Mouse (Mus musculus) urinary bladder, postnatal 25 days (tissue): ENCODE measurements around the gene Sfn.

Experiments used
- DNase-seq: peaks from one replicate; pipeline ENCODE4 v3.0.0; 2022; ENCODE audit warnings: low spot score

Sfn gene

GRCm38 (mm10) chr4:133577983-133578382, 24.0 kb downstream of the Sfn start:
- no peak for DNase-seq

- no peak for DNase-seq
These were observed 27.1 kb downstream of the Sfn start for GRCm38 (mm10) chr4:133574843-133575202.

DNA sequence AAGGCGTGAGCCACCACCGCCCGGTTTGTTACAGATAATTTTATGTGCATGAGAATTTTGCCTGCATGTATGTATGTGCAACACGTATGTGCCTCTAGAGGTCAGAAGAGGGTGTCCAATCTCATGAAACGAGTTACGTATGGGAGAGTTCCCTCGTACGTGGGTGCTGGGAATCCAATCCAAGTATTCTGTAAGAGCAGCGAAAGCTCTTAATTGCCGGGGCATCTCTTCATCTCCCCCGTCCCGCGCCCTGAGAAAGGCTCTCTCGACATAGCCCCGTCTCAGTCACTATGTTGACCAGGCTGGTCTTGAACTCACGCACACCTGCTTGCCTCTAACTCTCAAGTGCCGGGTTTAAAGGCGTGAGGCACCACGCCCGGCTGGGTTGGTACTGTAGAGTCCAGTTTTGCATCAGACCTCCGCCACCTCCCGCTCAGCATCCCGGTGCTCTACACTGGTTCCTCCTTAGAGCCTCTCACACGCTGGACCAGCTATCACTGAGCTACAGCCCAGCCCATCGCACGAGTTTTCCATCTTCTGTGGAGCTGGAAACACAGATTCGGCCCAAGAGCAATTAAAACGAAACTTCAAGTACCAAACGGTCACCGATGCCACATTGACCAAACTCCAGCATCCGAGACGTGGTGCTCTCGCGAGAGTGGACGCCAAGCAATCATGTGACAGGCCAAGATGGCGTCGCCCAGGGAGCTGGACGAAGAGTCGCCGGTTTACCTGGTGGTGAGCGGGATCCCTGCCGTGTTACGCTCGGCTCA, 27.7 kb downstream of the Sfn start, which contains the start of gene Gpatch3:
Gene Gpatch3, plus strand, starts transcription at position 676 of the 773 bp plus-strand sequence.
- DNase-seq = peak; percentile 88

DNA sequence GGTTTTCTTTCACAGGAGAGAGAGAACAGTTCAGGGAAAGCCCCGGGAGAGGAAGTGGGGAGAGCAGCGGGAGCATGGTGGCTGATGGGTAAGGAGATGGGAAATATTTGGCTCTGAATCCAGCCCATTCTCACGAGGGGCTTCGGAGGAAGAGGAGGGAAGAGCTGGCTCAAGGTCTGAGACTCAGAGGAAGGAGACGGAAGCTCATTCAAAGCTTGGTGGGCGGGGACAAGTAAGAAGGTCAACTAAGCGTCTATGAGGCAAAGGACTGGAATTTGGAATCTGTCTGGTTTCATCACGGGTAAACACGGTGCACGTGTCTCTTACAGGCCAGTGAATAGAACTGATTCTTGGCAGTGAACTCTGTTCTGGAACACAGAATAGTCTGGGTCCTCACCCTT, 31.9 kb downstream of the Sfn start:
- DNase-seq = no peak

- no peak for DNase-seq
These were observed 32.5 kb downstream of the Sfn start for GRCm38 (mm10) chr4:133569291-133570065.

GRCm38 (mm10) chr4:133567251-133567650, 34.7 kb downstream of the Sfn start:
- DNase-seq = no peak

DNA sequence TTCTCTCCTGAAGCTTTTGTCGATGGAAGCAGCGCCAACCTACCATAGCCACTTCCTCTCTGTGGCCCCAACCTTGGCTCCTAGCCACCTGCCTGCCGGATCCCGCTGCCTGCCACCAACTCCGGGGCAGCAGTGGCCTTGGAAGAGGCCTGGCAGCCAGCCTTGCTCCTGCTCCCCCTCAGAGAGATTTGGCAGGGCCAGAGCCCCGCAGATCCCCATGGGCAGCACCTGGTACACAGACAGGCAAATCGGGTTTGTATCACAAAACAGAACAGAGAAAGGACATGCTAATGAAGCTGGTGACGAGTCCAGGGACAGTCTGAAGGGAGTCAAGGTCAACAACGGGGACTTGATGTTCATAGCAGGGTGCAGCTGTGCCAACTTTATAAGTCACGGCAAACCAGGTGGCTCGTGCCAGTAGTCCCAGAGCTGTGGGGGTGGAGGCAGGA, 38.8 kb downstream of the Sfn start:
- no peak for DNase-seq

DNA sequence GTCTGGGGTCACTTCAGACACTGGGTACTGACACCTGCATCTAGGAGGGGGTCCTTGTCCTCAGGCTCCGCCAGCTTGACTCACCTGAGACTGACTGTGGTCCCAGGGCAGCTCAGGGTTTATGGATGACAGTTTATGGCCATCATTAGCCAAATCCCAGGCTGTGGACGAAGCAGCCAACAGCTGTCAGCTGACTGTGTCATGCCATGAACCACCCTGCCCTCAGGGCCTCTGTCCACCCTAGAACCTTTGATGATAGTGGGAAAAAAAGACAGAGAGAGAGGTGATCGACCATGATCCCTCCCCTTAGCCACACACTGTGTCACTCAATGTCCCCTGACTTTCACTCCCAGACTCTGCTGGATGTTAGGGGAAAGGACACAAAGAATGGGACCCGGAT, 40.3 kb downstream of the Sfn start:
- no peak for DNase-seq

- DNase-seq = no peak
These were observed 42.1 kb downstream of the Sfn start for GRCm38 (mm10) chr4:133559846-133560245.

DNA sequence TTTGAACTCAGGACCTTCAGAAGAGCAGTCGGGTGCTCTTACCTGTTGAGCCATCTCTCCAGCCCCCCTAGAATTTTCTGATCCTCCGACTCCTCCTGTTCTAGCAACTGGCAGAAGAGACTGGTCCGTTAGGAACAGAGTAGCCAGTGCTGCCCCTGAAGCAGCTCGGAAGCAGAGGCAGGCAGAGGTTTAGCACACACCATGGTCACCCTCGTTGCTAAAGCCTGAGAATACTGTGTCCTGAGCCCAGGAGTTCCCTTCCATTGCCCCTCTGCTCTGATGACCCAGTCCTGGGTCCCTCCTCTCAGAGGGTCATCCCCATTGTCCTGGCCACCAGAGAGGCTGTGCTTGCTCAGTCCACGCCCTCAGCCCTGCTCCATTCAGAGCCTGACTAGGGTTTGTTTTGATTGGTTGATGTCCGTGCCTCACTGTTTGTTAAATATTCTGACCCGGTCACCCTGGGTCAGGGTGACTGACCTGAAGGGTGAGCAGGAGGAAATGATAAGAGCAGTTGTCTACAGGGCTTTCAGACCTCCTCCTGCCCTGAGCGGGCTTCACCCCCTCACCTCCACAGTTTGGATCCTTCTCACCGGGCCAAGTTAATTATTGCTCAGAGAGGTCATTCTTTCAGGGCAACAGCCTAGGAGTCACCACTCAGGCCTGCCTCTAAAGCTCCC, 44.8 kb downstream of the Sfn start:
- no peak for DNase-seq

DNA sequence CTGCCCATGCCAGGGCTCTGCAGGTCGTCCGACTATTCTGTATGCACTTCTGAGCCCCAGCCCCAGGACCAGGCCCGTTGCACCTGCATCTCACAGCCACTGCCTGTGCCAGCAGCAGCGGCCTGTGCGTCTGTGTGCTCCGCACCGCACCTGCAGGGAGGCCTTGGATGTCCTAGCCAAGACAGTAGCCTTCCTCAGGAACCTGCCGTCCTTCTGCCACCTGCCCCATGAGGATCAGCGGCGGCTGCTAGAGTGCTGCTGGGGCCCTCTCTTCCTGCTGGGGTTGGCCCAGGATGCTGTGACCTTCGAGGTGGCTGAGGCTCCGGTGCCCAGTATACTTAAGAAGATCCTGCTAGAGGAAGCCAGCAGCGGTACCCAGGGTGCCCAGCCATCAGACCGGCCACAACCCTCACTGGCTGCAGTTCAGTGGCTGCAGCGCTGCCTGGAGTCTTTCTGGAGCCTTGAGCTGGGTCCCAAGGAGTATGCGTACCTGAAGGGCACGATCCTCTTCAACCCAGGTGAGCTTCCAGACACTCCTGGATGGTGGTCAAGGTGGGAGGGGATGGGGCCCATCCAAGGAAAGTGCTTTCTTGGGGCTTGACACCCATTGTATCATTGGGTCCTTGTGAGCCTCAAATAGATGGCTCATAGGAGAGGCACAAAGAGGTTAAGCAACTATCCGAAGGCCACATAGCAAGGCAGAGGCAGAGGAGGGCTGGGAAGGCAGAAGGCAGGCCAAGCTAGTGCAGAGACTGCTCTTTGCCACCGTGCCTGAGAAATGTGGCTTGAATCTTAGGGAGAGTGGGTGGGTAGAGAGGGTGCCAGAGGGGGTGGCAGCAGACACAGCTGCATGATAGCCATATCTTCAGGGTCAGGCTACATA, 48.3 kb downstream of the Sfn start:
- DNase-seq = no peak

DNA sequence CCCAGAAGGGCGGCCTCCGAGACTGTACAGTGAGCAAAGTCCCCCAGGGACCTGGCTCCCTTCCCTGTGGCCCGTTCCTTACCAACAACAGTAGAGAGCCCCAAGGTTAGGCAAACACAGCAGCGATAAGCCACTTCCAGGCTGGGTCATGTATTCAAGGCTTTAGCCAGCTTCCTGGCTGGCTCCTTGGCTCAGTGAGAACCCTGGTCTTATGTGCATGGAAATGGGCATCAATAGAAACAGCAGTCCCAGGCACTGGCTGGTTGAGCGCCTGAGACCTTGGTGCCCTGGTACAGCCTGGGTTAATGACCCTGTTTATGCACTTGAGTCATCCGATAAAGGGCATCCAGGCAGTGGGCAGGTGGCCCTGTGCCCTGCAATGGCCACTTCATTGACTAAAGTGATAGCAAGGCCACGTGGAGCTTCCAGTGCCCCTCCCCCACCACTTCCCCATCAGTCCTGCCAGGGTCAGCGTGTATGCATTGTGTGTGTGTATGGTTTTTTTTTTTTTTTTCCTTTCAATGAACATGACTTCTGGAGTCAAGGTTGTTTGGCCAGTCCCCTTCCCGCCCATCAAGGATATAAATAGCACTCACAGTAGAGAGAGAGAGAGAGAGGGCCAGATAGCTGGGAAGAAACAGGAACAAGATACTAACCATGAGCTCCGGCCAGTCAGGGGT, 49.1 kb downstream of the Sfn start, which contains the start of gene Nr0b2:
Gene Nr0b2, plus strand, starts transcription at position 609 of the 680 bp plus-strand sequence.
- DNase-seq = no peak

- DNase-seq = no peak
These were observed 49.9 kb downstream of the Sfn start for GRCm38 (mm10) chr4:133552029-133552428.
